Mouse (Mus musculus) intestine, postnatal 0 days (tissue): ENCODE data around the gene Cherp. TPM values are rescaled to one million over a fixed set of nuclear protein-coding genes. Genes with fewer than 3 reads are reported as not detected.

ENCODE experiments used
- ATAC-seq: fragments of 200-750 bp; cut with Nextera tagmentation; 2 replicates; pipeline ENCODE4 v1.8.0; 2017; ENCODE audit warnings: mild to moderate bottlenecking, moderate TSS enrichment, moderate library complexity
- H3K27ac ChIP-seq: fragments of 300-500 bp; sonication (generic); 2 replicates; pipeline ENCODE4 v1.5.1; 2014; ENCODE audit warnings: mild to moderate bottlenecking, low read depth, low read length, moderate library complexity
- H3K27me3 ChIP-seq: fragments of 300-500 bp; sonication (generic); replicated peaks from 2 replicates; pipeline ENCODE4 v1.6.1; 2014; ENCODE audit warnings: low read length, mixed read lengths; ENCODE audit not compliant: control insufficient read depth, insufficient read depth
- H3K36me3 ChIP-seq: fragments of 300-500 bp; sonication (generic); 2 replicates; pipeline ENCODE4 v1.6.1; 2014; ENCODE audit warnings: mild to moderate bottlenecking, moderate library complexity; ENCODE audit not compliant: control insufficient read depth, insufficient read depth
- H3K4me1 ChIP-seq: fragments of 300-500 bp; sonication (generic); replicated peaks from 2 replicates; pipeline ENCODE4 v1.6.1; 2014; ENCODE audit warnings: antibody characterized with exemption, low read length, mixed read lengths; ENCODE audit not compliant: control insufficient read depth, insufficient read depth
- H3K4me2 ChIP-seq: fragments of 300-500 bp; sonication (generic); replicated peaks from 2 replicates; pipeline ENCODE4 v1.6.1; 2014; ENCODE audit warnings: low read depth, mild to moderate bottlenecking, moderate library complexity
- H3K4me3 ChIP-seq: fragments of 300-500 bp; sonication (generic); 2 replicates; pipeline ENCODE4 v1.5.1; 2014; ENCODE audit warnings: low read depth, low read length
- H3K9ac ChIP-seq: fragments of 300-500 bp; sonication (generic); 2 replicates; pipeline ENCODE4 v1.6.1; 2014; ENCODE audit warnings: mild to moderate bottlenecking, low read depth, low read length
- H3K9me3 ChIP-seq: fragments of 300-500 bp; sonication (generic); 2 replicates; pipeline ENCODE4 v1.6.1; 2016; ENCODE audit warnings: mixed run types; ENCODE audit not compliant: control insufficient read depth
- CTCF ChIP-seq: sonication (generic); IDR thresholded peaks from 2 replicates; pipeline ENCODE4 v1.5.1; 2016; ENCODE audit warnings: low read depth, mild to moderate bottlenecking, control low read depth, antibody characterized with exemption, moderate library complexity
- WGBS: fragments of 180-500 bp; shearing (Covaris S2); extraction: QIAGEN DNeasy Blood & Tissue Kit; methylation state at CpG from one replicate; pipeline ENCODE4 v1.1.7; 2014; 5-methylcytosine and 5-hydroxymethylcytosine counted together
- polyA plus RNA-seq: library from polyadenylated mRNA; unstranded; fragments of >200 nt; fragmentation: Nextera tagmentation; extraction: Ambion mirVana; gene quantifications from 2 replicates; pipeline ENCODE4 v1.2.1, GENCODE M21; 2015

The Cherp gene
- polyA plus RNA-seq, 1 experiment from 2014 or later = 19.4 TPM

GRCm38 (mm10) chr8:72487014-72487413 is 12.0 kb upstream of the Cherp start:
- Histone ChIP-seq H3K4me2 (no peak overlapping the region), H3K9ac (0 out of 2 replicates have a peak overlapping the region, but pooled peaks have one; percentile 17), H3K27ac (peak overlapping the region; percentile 1; the same call in 1 of the 2 replicates), H3K9me3 (no peaks in the 10 kb centered on the region), H3K4me3 (no peak overlapping the region), H3K4me1 (no peaks in the 10 kb centered on the region), H3K27me3 (no peaks in the 10 kb centered on the region), H3K36me3 (peaks cover 61% of the 10 kb centered on the region)
- no peak for ATAC-seq
- no peak for TF ChIP-seq CTCF

DNA sequence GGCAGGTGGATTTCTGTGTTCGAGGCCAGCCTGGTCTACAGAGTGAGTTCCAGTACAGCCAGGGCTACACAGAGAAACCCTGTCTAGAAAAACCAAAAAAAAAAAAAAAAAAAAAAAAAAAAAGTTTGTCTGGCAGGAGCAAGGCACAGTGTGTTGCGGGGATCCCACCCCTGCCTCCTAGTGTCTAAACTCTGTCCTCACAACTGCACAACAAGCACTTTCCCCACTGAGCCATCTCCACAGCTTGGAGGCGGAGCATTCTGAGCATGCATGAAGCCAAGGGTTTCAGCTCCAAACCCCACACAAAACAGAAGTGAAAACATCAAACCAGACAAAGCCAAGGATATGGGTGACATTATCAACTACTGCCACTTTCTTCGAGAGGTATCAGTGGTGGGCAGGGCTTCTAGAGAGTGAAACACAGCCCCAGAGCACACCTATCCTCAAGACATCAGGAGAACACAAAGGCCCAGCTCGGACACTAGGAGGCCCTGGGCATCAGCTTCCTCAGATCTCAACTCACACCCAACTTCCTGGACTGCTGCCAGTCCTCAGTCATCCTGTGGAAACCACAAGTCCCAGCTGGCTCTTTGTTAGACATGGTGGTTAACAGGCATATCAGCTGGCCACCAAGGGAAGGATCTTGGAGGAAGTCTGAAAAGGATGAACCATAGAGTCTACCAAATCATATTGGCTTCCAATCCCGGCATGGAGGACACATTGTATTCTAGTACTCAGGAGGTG is 10.6 kb upstream of the Cherp start:
- H3K9me3 ChIP-seq = no peaks in the 10 kb centered on the region
- no peak overlapping the region for H3K4me3 ChIP-seq
- H3K4me1 ChIP-seq = no peaks in the 10 kb centered on the region
- H3K4me2 ChIP-seq = no peak overlapping the region
- H3K36me3 ChIP-seq = peaks cover 70% of the 10 kb centered on the region
- WGBS = 72% methylated on average over 6 of the region's 6 CpGs
- no peak for ATAC-seq
- no peaks in the 10 kb centered on the region for H3K27me3 ChIP-seq
- TF ChIP-seq CTCF = peak; percentile 37; the same call in 1 of the 2 replicates
- H3K27ac ChIP-seq = no peak overlapping the region
- no peak overlapping the region for H3K9ac ChIP-seq

GRCm38 (mm10) chr8:72470684-72471083 is 4.3 kb downstream of the Cherp start:
- H3K4me2 ChIP-seq = no peak overlapping the region
- no peaks in the 10 kb centered on the region for H3K9me3 ChIP-seq
- no peak overlapping the region for H3K4me3 ChIP-seq
- no peaks in the 10 kb centered on the region; the same call in 1 of the 2 replicates for H3K4me1 ChIP-seq
- peaks cover 61% of the 10 kb centered on the region for H3K36me3 ChIP-seq
- no peak for TF ChIP-seq CTCF
- no peak for ATAC-seq
- no peak overlapping the region for H3K9ac ChIP-seq
- 89% methylated on average over 7 of the region's 7 CpGs for WGBS
- no peak overlapping the region for H3K27ac ChIP-seq
- H3K27me3 ChIP-seq = no peaks in the 10 kb centered on the region

GRCm38 (mm10) chr8:72469984-72470383 is 5.0 kb downstream of the Cherp start:
- Histone ChIP-seq H3K4me2 (no peak overlapping the region), H3K27ac (peak overlapping the region; percentile 50; the same call in 1 of the 2 replicates), H3K36me3 (peaks cover 68% of the 10 kb centered on the region), H3K4me1 (no peaks in the 10 kb centered on the region), H3K9me3 (no peaks in the 10 kb centered on the region), H3K9ac (no peak overlapping the region), H3K4me3 (no peak overlapping the region), H3K27me3 (no peaks in the 10 kb centered on the region)
- TF ChIP-seq CTCF = no peak
- ATAC-seq = no peak
- 93% methylated on average over 8 of the region's 8 CpGs for WGBS

GRCm38 (mm10) chr8:72469243-72469642 is 5.8 kb downstream of the Cherp start:
- no peak overlapping the region for H3K4me3 ChIP-seq

GRCm38 (mm10) chr8:72464211-72464610 is 10.8 kb downstream of the Cherp start:
- H3K9me3 ChIP-seq = no peaks in the 10 kb centered on the region
- H3K36me3 ChIP-seq = peaks cover 99% of the 10 kb centered on the region
- ATAC-seq = no peak
- H3K27me3 ChIP-seq = no peaks in the 10 kb centered on the region
- H3K4me1 ChIP-seq = no peaks in the 10 kb centered on the region
- no peak overlapping the region for H3K9ac ChIP-seq
- H3K4me2 ChIP-seq = no peak overlapping the region
- no peak overlapping the region for H3K4me3 ChIP-seq
- TF ChIP-seq CTCF = no peak
- 94% methylated on average over 10 of the region's 10 CpGs for WGBS
- H3K27ac ChIP-seq = peak overlapping the region; percentile 15; the same call in 1 of the 2 replicates

More at GRCm38 (mm10) chr8:72469243-72469642, 5.8 kb downstream of the Cherp start:
- TF ChIP-seq CTCF = no peak
- Histone ChIP-seq H3K4me2 (no peak overlapping the region), H3K27me3 (no peaks in the 10 kb centered on the region), H3K9ac (no peak overlapping the region), H3K36me3 (peaks cover 76% of the 10 kb centered on the region), H3K9me3 (no peaks in the 10 kb centered on the region), H3K27ac (peak overlapping the region; percentile 50), H3K4me1 (no peaks in the 10 kb centered on the region)
- peak; percentile 62 for ATAC-seq
- 72% methylated on average over 2 of the region's 2 CpGs for WGBS
